Mouse (Mus musculus) stomach, embryonic 16.5 days (tissue): ENCODE results near the gene Gm4301. TPM values are rescaled to one million over a fixed set of nuclear protein-coding genes. Genes with fewer than 3 reads are reported as not detected.
"Not testable (repeated sequence)": the region's sequence is repeated elsewhere in the genome, so short reads cannot be mapped to it uniquely, and the experiment has no call there.

Experiments used
- ATAC-seq: fragments of 200-750 bp; cut with Nextera tagmentation; 2 replicates; pipeline ENCODE4 v1.8.0; 2017; ENCODE audit warnings: moderate number of reproducible peaks, moderate TSS enrichment; ENCODE audit not compliant: insufficient read depth, low FRiP score
- H3K27ac ChIP-seq: fragments of 300-500 bp; sonication (generic); 2 replicates; pipeline ENCODE4 v1.5.1; 2014; ENCODE audit warnings: low read length
- H3K27me3 ChIP-seq: fragments of 300-500 bp; sonication (generic); 2 replicates; pipeline ENCODE4 v1.6.1; 2014; ENCODE audit warnings: low read length, control low read depth, mixed read lengths; ENCODE audit not compliant: control insufficient read depth, insufficient read depth
- H3K36me3 ChIP-seq: fragments of 300-500 bp; sonication (generic); 2 replicates; pipeline ENCODE4 v1.6.1; 2014; ENCODE audit warnings: low read length; ENCODE audit not compliant: control insufficient read depth, insufficient read depth
- H3K4me1 ChIP-seq: fragments of 300-500 bp; sonication (generic); 2 replicates; pipeline ENCODE4 v1.6.1; 2014; ENCODE audit warnings: low read length, control low read depth, mixed read lengths; ENCODE audit not compliant: control insufficient read depth, insufficient read depth
- H3K4me2 ChIP-seq: fragments of 300-500 bp; sonication (generic); 2 replicates; pipeline ENCODE4 v1.6.1; 2014; ENCODE audit warnings: low read depth, low read length, mixed read lengths
- H3K4me3 ChIP-seq: fragments of 300-500 bp; sonication (generic); replicated peaks from 2 replicates; pipeline ENCODE4 v1.5.1; 2014; ENCODE audit warnings: mild to moderate bottlenecking, low read length
- H3K9ac ChIP-seq: fragments of 300-500 bp; sonication (generic); 2 replicates; pipeline ENCODE4 v1.6.1; 2014; ENCODE audit warnings: low read length
- H3K9me3 ChIP-seq: fragments of 300-500 bp; sonication (generic); replicated peaks from 2 replicates; pipeline ENCODE4 v1.6.1; 2016; ENCODE audit warnings: low read length, control low read depth; ENCODE audit not compliant: control insufficient read depth
- WGBS: fragments of 180-500 bp; shearing (Covaris S2); extraction: QIAGEN DNeasy Blood & Tissue Kit; methylation state at CpG from one replicate; pipeline ENCODE4 v1.1.7; 2014; 5-methylcytosine and 5-hydroxymethylcytosine counted together
- polyA plus RNA-seq: library from polyadenylated mRNA; unstranded; fragments of >200 nt; fragmentation: Nextera tagmentation; extraction: Ambion mirVana; gene quantifications from 2 replicates; pipeline ENCODE4 v1.2.1, GENCODE M21; 2015

Gene Gm4301
- not detected in 2 replicates for polyA plus RNA-seq

DNA sequence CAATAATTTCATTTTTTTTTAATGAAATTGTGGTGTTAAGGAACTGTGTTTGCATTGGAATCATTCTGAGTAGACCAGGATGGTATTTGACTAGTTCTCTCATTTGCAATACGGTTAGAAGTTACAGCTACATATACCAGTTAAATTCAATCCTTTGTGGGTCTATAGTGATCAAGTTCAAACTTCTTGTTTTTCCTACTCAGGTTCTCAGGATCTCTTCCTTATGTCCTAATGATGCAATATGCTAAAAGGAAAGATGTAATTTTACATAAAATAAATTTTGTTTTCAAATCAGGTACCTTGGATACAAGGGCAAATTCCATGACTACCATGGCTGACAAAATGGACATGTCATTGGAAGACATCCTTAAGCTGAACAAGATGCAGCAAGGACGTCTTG is at the start of gene Gm4301:
Gene Gm4301, plus strand, starts transcription at position 301 of the 400 bp plus-strand sequence.
- H3K36me3 ChIP-seq, H3K4me1 ChIP-seq, H3K4me2 ChIP-seq, H3K9me3 ChIP-seq, ATAC-seq, H3K27me3 ChIP-seq, H3K9ac ChIP-seq, H3K4me3 ChIP-seq, H3K27ac ChIP-seq: not testable (repeated sequence)
- no CpG with 5 or more reads among the region's 2 CpGs for WGBS

DNA sequence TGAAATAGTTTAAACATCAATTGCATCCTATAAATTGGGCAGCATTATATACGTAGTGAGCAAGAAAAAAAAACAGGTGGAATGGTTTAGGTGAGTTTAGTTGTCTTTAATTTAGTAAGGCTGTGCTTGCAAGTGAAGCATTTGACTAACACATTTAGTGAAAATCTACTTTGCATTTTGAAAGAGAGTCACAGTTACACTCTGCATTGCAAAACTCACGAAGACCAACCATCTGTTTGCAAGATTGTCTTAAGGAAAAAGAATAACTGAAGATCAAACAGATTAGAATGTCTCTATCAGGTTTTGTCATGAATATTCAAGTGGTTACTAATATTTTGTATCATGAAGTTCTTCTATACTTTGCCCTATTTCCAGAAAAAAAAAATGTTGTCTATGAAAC is 39.4 kb upstream of the Gm4301 start:
- no peak overlapping the region for H3K9ac ChIP-seq

DNA sequence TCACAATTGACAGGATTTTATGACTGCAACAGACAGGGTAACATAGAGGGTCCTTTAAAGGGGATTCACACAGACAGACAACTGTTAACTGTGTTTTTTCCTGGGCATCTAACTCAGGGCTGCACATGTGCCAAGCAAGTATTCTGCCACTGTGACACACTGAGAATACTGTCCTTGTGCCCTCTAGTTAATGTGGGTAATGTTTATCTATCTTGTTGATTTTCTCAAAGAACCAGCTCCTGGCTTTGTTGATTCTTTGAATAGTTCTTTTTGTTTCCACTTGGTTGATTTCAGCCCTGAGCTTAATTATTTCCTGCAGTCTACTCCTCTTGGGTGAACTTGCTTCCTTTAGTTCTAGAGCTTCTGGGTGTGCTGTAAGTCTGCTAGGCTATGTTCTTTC is 35.4 kb upstream of the Gm4301 start:
- not testable (repeated sequence) for H3K4me2 ChIP-seq, H3K27ac ChIP-seq, H3K4me3 ChIP-seq, H3K36me3 ChIP-seq, H3K9me3 ChIP-seq, H3K4me1 ChIP-seq, H3K27me3 ChIP-seq, H3K9ac ChIP-seq, ATAC-seq

More for the DNA sequence above, 39.4 kb upstream of the Gm4301 start:
- Histone ChIP-seq H3K4me3 (no peak overlapping the region), H3K27me3 (no peaks in the 10 kb centered on the region), H3K36me3 (no peaks in the 10 kb centered on the region), H3K27ac (no peak overlapping the region), H3K4me1 (no peaks in the 10 kb centered on the region), H3K9me3 (no peaks in the 10 kb centered on the region), H3K4me2 (no peak overlapping the region)
- 80% methylated on average over 2 of the region's 2 CpGs for WGBS
- ATAC-seq: no peak

DNA sequence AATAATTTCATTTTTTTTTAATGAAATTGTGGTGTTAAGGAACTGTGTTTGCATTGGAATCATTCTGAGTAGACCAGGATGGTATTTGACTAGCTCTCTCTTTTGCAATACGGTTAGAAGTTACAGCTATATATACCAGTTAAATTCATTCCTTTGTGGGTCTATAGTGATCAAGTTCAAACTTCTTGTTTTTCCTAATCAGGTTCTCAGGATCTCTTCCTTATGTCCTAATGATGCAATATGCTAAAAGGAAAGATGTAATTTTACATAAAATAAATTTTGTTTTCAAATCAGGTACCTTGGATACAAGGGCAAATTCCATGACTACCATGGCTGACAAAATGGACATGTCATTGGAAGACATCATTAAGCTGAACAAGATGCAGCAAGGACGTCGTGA is 5.1 kb downstream of the Gm4301 start, which contains the start of gene Gm4302:
Gene Gm4302, plus strand, starts transcription at position 301 of the 400 bp plus-strand sequence.
- H3K36me3 ChIP-seq, H3K27me3 ChIP-seq, ATAC-seq, H3K27ac ChIP-seq, H3K9me3 ChIP-seq, H3K4me3 ChIP-seq, H3K9ac ChIP-seq, H3K4me2 ChIP-seq, H3K4me1 ChIP-seq: not testable (repeated sequence)
- no CpG with 5 or more reads among the region's 3 CpGs for WGBS

DNA sequence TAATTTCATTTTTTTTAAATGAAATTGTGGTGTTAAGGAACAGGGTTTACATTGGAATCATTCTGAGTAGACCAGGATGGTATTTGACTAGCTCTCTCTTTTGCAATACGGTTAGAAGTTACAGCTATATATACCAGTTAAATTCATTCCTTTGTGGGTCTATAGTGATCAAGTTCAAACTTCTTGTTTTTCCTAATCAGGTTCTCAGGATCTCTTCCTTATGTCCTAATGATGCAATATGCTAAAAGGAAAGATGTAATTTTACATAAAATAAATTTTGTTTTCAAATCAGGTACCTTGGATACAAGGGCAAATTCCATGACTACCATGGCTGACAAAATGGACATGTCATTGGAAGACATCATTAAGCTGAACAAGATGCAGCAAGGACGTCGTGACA is 10.2 kb downstream of the Gm4301 start, which contains the start of gene Gm4303:
Gene Gm4303, plus strand, starts transcription at position 301 of the 400 bp plus-strand sequence.
- H3K27me3 ChIP-seq, H3K9ac ChIP-seq, H3K27ac ChIP-seq, H3K4me3 ChIP-seq, H3K4me1 ChIP-seq, H3K4me2 ChIP-seq, H3K36me3 ChIP-seq, ATAC-seq, H3K9me3 ChIP-seq: not testable (repeated sequence)
- no CpG with 5 or more reads among the region's 3 CpGs for WGBS

DNA sequence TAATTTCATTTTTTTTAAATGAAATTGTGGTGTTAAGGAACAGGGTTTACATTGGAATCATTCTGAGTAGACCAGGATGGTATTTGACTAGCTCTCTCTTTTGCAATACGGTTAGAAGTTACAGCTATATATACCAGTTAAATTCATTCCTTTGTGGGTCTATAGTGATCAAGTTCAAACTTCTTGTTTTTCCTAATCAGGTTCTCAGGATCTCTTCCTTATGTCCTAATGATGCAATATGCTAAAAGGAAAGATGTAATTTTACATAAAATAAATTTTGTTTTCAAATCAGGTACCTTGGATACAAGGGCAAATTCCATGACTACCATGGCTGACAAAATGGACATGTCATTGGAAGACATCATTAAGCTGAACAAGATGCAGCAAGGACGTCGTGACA is 15.3 kb downstream of the Gm4301 start, which contains the start of gene Gm4305:
Gene Gm4305, plus strand, starts transcription at position 301 of the 400 bp plus-strand sequence.
- not testable (repeated sequence) for H3K4me3 ChIP-seq, ATAC-seq, H3K36me3 ChIP-seq, H3K9ac ChIP-seq, H3K27ac ChIP-seq, H3K4me1 ChIP-seq, H3K4me2 ChIP-seq, H3K9me3 ChIP-seq, H3K27me3 ChIP-seq
- WGBS: no CpG with 5 or more reads among the region's 3 CpGs

DNA sequence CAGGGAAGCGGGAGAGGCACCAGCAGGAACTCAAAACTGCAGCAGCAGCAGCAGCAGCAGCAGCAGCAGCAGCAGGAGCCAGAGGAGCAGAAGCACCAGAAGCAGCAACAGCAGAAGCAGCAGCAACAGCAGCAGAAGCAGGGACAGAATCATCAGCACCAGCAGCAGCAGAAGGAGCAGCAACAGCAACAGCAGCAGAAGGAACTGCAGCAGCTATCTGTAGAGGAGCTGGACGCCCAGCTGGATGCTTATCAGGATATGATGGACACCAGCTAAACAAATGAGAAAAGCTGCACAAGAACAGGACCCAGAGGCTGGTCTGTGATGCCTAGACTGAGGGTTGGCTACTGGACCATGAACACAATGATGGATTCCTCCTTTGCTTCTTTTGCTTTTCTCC is 21.4 kb downstream of the Gm4301 start:
- not testable (repeated sequence) for H3K4me3 ChIP-seq, H3K27ac ChIP-seq, H3K4me1 ChIP-seq, H3K9ac ChIP-seq, H3K36me3 ChIP-seq, ATAC-seq, H3K27me3 ChIP-seq, H3K9me3 ChIP-seq, H3K4me2 ChIP-seq
- WGBS: 50% methylated on average over 2 of the region's 2 CpGs

DNA sequence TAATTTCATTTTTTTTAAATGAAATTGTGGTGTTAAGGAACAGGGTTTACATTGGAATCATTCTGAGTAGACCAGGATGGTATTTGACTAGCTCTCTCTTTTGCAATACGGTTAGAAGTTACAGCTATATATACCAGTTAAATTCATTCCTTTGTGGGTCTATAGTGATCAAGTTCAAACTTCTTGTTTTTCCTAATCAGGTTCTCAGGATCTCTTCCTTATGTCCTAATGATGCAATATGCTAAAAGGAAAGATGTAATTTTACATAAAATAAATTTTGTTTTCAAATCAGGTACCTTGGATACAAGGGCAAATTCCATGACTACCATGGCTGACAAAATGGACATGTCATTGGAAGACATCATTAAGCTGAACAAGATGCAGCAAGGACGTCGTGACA is 25.6 kb downstream of the Gm4301 start, which contains the start of gene Gm4307:
Gene Gm4307, plus strand, starts transcription at position 301 of the 400 bp plus-strand sequence.
- not testable (repeated sequence) for H3K27ac ChIP-seq, H3K4me1 ChIP-seq, H3K36me3 ChIP-seq, H3K4me3 ChIP-seq, H3K9ac ChIP-seq, H3K9me3 ChIP-seq, ATAC-seq, H3K27me3 ChIP-seq, H3K4me2 ChIP-seq
- no CpG with 5 or more reads among the region's 3 CpGs for WGBS

DNA sequence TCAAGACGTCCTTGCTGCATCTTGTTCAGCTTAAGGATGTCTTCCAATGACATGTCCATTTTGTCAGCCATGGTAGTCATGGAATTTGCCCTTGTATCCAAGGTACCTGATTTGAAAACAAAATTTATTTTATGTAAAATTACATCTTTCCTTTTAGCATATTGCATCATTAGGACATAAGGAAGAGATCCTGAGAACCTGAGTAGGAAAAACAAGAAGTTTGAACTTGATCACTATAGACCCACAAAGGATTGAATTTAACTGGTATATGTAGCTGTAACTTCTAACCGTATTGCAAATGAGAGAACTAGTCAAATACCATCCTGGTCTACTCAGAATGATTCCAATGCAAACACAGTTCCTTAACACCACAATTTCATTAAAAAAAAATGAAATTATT is 47.0 kb downstream of the Gm4301 start, which contains the start of gene Gm4312:
Gene Gm4312, minus strand, starts transcription at position 101 of the 400 bp plus-strand sequence.
- H3K4me1 ChIP-seq, H3K27me3 ChIP-seq, H3K9ac ChIP-seq, H3K4me2 ChIP-seq, H3K27ac ChIP-seq, ATAC-seq, H3K4me3 ChIP-seq, H3K36me3 ChIP-seq, H3K9me3 ChIP-seq: not testable (repeated sequence)
- no CpG with 5 or more reads among the region's 2 CpGs for WGBS
